Mouse (Mus musculus): ENCODE data around the gene Lpp.

The Lpp gene

GRCm38 (mm10) chr16:24801780-24802179 is 408.5 kb downstream of the Lpp start:
- DNase-seq (ENCODE audit: low spot score in 2 of 2) = no peak

GRCm38 (mm10) chr16:24806093-24806492 is 412.8 kb downstream of the Lpp start:
- DNase-seq (ENCODE audit: low spot score in 2 of 2) = no peak

- DNase-seq (ENCODE audit: low spot score in 2 of 2) = no peak
Observed at GRCm38 (mm10) chr16:24807565-24807964, 414.3 kb downstream of the Lpp start.

GRCm38 (mm10) chr16:24809811-24810210 is 416.5 kb downstream of the Lpp start:
- DNase-seq (ENCODE audit: low spot score in 2 of 2) = no peak

GRCm38 (mm10) chr16:24816621-24817020 is 423.3 kb downstream of the Lpp start:
- no peak for DNase-seq (ENCODE audit: low spot score in 2 of 2)

GRCm38 (mm10) chr16:24817381-24817780 is 424.1 kb downstream of the Lpp start:
- no peak for DNase-seq (ENCODE audit: low spot score in 2 of 2)

- DNase-seq (ENCODE audit: low spot score in 2 of 2) = no peak
Observed at GRCm38 (mm10) chr16:24819127-24819526, 425.8 kb downstream of the Lpp start.

GRCm38 (mm10) chr16:24822182-24822875 is 429.0 kb downstream of the Lpp start:
- DNase-seq (ENCODE audit: low spot score in 2 of 2) = no peak

- no peak for DNase-seq (ENCODE audit: low spot score in 2 of 2)
Observed at GRCm38 (mm10) chr16:24822918-24823317, 429.6 kb downstream of the Lpp start.

GRCm38 (mm10) chr16:24826390-24826789 is 433.1 kb downstream of the Lpp start:
- no peak for DNase-seq (ENCODE audit: low spot score in 2 of 2)

- DNase-seq (ENCODE audit: low spot score in 2 of 2) = no peak
Observed at GRCm38 (mm10) chr16:24828207-24828803, 435.0 kb downstream of the Lpp start.

GRCm38 (mm10) chr16:24829860-24830259 is 436.6 kb downstream of the Lpp start:
- DNase-seq (ENCODE audit: low spot score in 2 of 2) = no peak

GRCm38 (mm10) chr16:24830939-24831338 is 437.6 kb downstream of the Lpp start:
- DNase-seq (ENCODE audit: low spot score in 2 of 2) = peak; percentile 4 to 15

GRCm38 (mm10) chr16:24833221-24833620 is 439.9 kb downstream of the Lpp start:
- no peak for DNase-seq (ENCODE audit: low spot score in 2 of 2)

- DNase-seq (ENCODE audit: low spot score in 2 of 2) = no peak
Observed at GRCm38 (mm10) chr16:24834536-24834935, 441.2 kb downstream of the Lpp start.

- no peak for DNase-seq (ENCODE audit: low spot score in 2 of 2)
Observed at GRCm38 (mm10) chr16:24836550-24836949, 443.2 kb downstream of the Lpp start.

GRCm38 (mm10) chr16:24839018-24839417 is 445.7 kb downstream of the Lpp start:
- no peak for DNase-seq (ENCODE audit: low spot score in 2 of 2)

GRCm38 (mm10) chr16:24840073-24840472 is 446.8 kb downstream of the Lpp start:
- no peak for DNase-seq (ENCODE audit: low spot score in 2 of 2)

GRCm38 (mm10) chr16:24846141-24846540 is 452.8 kb downstream of the Lpp start:
- DNase-seq (ENCODE audit: low spot score in 2 of 2) = no peak

- DNase-seq (ENCODE audit: low spot score in 2 of 2) = no peak
Observed at GRCm38 (mm10) chr16:24859509-24860140, 466.3 kb downstream of the Lpp start.

- no peak for DNase-seq (ENCODE audit: low spot score in 2 of 2)
Observed at GRCm38 (mm10) chr16:24860445-24860844, 467.1 kb downstream of the Lpp start.

- DNase-seq (ENCODE audit: low spot score in 2 of 2) = no peak
Observed at GRCm38 (mm10) chr16:24861374-24861773, 468.1 kb downstream of the Lpp start.

- DNase-seq (ENCODE audit: low spot score in 2 of 2) = peak in 1 of 2 experiments; percentile 30
Observed at GRCm38 (mm10) chr16:24874235-24874634, 480.9 kb downstream of the Lpp start.
